In genomic region chr9:50135939-50136635, GRCm38 (mm10) we compare ENCODE assay signal across 21 mouse cellular contexts.
DNase-seq lines count a peak whose midpoint lies in the region; ATAC-seq and TF ChIP-seq lines count a peak whose summit lies in the region.
"Had no signal": no experiment of that assay in that cellular context is flagged by ENCODE, and none has a peak within 500 bp of the region (broad histone marks: within the 10 kb centered on the region; RNA-seq: fewer than 3 reads in every experiment).

No protein-coding gene starts in this region.

- WGBS in stomach, postnatal 0 days: 69% methylated on average over 10 of the region's 10 CpGs

- no peak overlapping the region for H3K4me2 ChIP-seq in stomach, postnatal 0 days (replicated peaks; ENCODE audit: low read depth)
- H3K4me2 ChIP-seq: embryonic facial prominence, embryonic 13.5 days; embryonic facial prominence, embryonic 15.5 days; forebrain, embryonic 12.5 days had no signal

- no peak for TF ChIP-seq EP300 in stomach, postnatal 0 days (optimal IDR thresholded peaks at IDR 0.05)

- H3K9ac ChIP-seq in stomach, postnatal 0 days (ENCODE audit: low read length): no peak overlapping the region
- H3K9ac ChIP-seq: embryonic facial prominence, embryonic 13.5 days; embryonic facial prominence, embryonic 15.5 days; forebrain, embryonic 12.5 days had no signal

- H3K4me3 ChIP-seq in stomach, postnatal 0 days (ENCODE audit: low read depth, low read length): no peak overlapping the region
- H3K4me3 ChIP-seq: embryonic facial prominence, embryonic 13.5 days; embryonic facial prominence, embryonic 15.5 days; erythroblast, embryonic 14.5 days; forebrain, embryonic 10.5 days; forebrain, embryonic 12.5 days had no signal

- peak; percentile 84 to 91 for DNase-seq in cerebellum, postnatal 10 days
- DNase-seq in cerebellum, adult 11 months: no peak
- DNase-seq in cerebellum, postnatal 25 days: peak; percentile 31 to 55
- no peak for DNase-seq in cerebellum, adult 9-11 months
- DNase-seq in left cerebral cortex, postnatal 4 days: peak; percentile 75
- DNase-seq in left cerebral cortex, postnatal 14 days (ENCODE audit: low spot score in 2 of 2): no peak
- DNase-seq in stomach, postnatal 0 days (ENCODE audit: low spot score): peak; percentile 38
- no peak for DNase-seq in frontal cortex, postnatal 10 days (ENCODE audit: low spot score in 2 of 2)
- DNase-seq: adrenal gland, adult 2 months; adrenal gland, postnatal 10 days; adrenal gland, postnatal 25 days; cerebellum, adult 18-20 months; cerebellum, postnatal 36 days; embryo, embryonic 11 days had no signal

- TF ChIP-seq CTCF in stomach, postnatal 0 days (IDR thresholded peaks at IDR 0.05; ENCODE audit: low read depth): no peak

- no peaks in the 10 kb centered on the region for H3K27me3 ChIP-seq in stomach, postnatal 0 days (ENCODE audit: control insufficient read depth, insufficient read depth, low read length)
- H3K27me3 ChIP-seq: embryonic facial prominence, embryonic 13.5 days; embryonic facial prominence, embryonic 15.5 days; forebrain, embryonic 12.5 days had no signal

- ATAC-seq in stomach, postnatal 0 days (ENCODE audit: low FRiP score, low TSS enrichment): peak; percentile 69; the same call in 1 of the 2 replicates
- ATAC-seq: forebrain, embryonic 14.5 days; forebrain, embryonic 16.5 days had no signal

- H3K9me3 ChIP-seq in stomach, postnatal 0 days (ENCODE audit: control insufficient read depth, low read length): no peaks in the 10 kb centered on the region
- H3K9me3 ChIP-seq: embryonic facial prominence, embryonic 13.5 days; embryonic facial prominence, embryonic 15.5 days; forebrain, embryonic 10.5 days; forebrain, embryonic 12.5 days had no signal

- H3K4me1 ChIP-seq in stomach, postnatal 0 days (replicated peaks; ENCODE audit: control insufficient read depth, insufficient read depth): 0 out of 2 replicates have a peak, but pooled peaks cover 2% of the 10 kb centered on the region
- H3K4me1 ChIP-seq: forebrain, embryonic 10.5 days; forebrain, embryonic 12.5 days had no signal

- intact Hi-C loops in left cerebral cortex, postnatal 4 days (cut with DNase I): no loop called here
- intact Hi-C loops in left cerebral cortex, postnatal 14 days (cut with DNase I): no loop called here

- H3K27ac ChIP-seq in stomach, postnatal 0 days (replicated peaks): no peak overlapping the region
- H3K27ac ChIP-seq: embryonic facial prominence, embryonic 13.5 days; embryonic facial prominence, embryonic 15.5 days; forebrain, embryonic 10.5 days; forebrain, embryonic 12.5 days had no signal

- no peaks in the 10 kb centered on the region for H3K36me3 ChIP-seq in stomach, postnatal 0 days (ENCODE audit: control insufficient read depth, insufficient read depth, low read length)
- H3K36me3 ChIP-seq: embryonic facial prominence, embryonic 13.5 days; embryonic facial prominence, embryonic 15.5 days; forebrain, embryonic 10.5 days; forebrain, embryonic 12.5 days had no signal

Comparison
In these comparisons a context has a peak if more than half of its experiments do, and no peak if none do; other contexts are left out.
1. DNase-seq: peak in cerebellum, postnatal 10 days (2 of 2), cerebellum, postnatal 25 days (2 of 2), left cerebral cortex, postnatal 4 days (single experiment) and stomach, postnatal 0 days (single experiment); none in cerebellum, adult 11 months (single experiment), cerebellum, adult 9-11 months (single experiment), left cerebral cortex, postnatal 14 days (0 of 2) and frontal cortex, postnatal 10 days (0 of 2).